Mouse (Mus musculus): ENCODE measurements around the gene Tut7.
"Not testable (repeated sequence)": the region's sequence is repeated elsewhere in the genome, so short reads cannot be mapped to it uniquely, and the experiment has no call there.

Tut7 gene

DNA sequence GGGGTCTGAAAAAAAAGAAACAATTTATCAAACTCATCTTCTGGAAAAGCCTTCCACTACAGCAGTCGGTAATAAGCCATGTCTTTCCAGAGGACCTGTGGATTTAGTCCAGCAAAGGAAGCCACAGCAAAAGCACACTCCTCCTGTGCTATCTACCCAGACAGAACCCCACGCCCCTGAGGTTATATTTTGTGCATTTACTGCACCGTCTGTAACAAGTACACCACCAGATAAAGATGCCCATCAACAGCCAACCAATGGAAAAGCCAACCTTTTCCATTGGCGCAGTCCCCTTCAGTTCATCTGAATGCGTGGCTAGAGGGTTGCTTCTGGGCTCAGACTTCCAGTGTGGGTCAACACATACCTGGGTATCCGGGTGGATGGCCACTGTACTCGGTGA lies 60.2 kb downstream of the Tut7 start:
- no peak for DNase-seq

DNA sequence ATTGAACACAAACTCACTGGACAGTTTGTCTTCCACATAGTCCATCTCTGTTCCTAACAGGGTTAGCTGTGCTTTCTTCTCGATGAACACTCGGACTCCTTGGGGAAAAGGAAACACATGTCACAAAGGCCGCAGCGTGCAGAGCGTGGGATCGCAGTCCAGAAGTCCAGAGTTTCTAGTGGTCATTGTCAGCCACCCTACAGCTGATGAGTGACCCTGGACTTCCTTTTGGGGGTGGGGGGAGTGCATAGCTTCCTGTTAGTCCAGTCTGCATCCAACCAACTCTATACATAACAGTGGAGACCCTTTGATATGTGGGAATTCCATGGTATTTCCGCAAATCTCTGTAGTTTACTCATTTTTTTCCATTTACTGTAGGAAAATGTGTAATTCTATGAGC lies 66.0 kb downstream of the Tut7 start:
- no peak for DNase-seq

DNA sequence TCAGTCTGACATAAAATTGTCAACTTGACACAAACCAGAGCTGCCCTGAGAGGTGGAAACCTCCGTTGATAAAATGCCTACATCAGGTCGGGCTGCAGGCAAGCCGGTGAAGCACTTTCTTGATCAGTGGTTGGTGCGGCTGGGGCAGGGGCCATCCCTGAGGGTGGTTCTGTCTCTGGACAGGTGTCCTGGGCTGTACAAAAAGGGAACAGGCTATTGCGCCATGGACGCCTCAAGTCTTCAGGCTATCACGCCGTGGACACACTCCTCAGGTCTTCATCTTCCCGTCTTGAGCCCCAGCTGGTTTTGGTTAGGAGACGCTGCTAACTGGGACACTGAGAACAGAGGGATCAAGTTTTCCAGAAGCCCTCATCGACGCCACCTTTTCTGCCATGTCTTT lies 72.6 kb downstream of the Tut7 start:
- DNase-seq, result no peak

DNA sequence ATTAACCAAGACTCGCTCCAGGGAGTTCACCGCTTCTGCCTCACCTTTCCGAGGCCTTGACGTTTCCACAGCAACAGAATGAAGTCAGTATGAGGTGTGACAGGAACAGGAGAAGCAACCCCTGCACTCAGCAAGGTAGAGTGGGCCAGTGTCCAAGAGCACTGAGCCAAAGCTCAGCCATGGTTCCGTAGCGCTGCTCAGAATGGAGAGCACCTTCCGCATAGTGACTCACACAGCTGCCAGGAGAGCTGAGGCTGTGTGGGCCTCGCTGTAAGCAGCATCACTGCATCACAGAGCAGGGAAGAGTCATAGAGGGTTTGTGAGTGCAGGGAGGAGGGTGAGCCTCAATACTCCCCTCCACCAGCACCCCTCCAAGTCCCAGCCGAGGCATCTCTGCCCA lies 76.2 kb downstream of the Tut7 start, which contains the start of gene 1700014D04Rik:
Gene 1700014D04Rik (minus strand): TSS at position 42 of the 400 bp plus-strand sequence.
- DNase-seq, result peak; percentile 41 to 62

DNA sequence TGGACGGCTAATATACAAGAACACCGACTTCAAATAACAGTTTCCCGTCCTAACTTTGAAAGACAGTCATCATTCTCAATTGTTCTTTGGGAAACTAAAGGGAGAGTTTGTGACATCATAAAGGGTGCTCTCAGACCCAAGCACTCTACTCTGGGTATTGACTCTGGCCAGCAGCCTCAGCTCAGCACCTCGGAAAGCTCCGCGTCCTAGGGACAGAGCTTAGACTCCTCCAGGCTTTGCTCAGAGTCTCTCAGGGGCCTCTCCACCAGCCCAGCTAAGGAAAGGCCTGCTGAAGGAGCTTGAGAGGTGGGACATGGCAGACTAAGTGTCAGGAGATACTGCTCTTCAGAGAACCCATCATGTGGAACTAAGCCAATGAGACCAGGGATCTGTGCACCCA lies 76.8 kb downstream of the Tut7 start:
- DNase-seq, result no peak

DNA sequence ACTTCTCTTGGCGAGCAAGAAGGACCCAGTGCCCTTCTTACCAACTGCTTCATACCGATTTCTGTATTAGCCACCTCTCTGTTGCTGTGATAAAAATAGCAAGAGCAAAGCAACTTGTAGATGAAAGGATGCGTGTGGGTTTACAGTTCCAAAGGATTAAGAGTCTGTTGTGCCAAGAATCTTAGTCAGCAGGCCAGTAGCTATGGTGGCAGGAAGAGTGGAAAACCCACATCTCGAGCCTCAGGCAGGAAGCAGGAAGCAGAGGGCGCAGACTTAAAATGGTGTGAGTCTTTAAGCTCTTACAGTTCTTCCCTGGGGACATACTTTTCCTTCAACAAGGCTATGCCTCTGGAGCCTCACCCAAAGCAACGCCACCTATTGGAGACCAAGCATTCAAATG lies 77.5 kb downstream of the Tut7 start:
- DNase-seq, result no peak

DNA sequence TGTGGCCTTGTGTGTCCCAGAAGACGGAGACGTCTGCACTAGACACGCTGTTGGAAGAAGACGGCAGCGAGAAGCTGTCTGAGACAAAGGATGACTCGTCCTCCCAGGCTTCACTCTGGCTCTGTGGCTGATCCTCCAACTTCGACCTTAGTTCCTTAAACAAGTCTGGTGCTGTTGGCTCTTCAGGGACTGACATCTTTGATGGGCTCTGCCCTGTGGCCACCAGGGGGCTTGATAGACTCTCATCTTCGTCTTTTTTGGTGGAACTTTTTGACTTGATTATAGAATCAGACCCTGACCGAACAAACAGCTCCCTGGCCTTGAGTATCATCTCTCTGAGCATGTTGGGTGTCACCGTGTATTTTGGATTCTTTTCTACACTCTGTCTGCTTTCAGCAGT lies 81.2 kb downstream of the Tut7 start:
- DNase-seq, result peak in 1 of 2 experiments; percentile 36

DNA sequence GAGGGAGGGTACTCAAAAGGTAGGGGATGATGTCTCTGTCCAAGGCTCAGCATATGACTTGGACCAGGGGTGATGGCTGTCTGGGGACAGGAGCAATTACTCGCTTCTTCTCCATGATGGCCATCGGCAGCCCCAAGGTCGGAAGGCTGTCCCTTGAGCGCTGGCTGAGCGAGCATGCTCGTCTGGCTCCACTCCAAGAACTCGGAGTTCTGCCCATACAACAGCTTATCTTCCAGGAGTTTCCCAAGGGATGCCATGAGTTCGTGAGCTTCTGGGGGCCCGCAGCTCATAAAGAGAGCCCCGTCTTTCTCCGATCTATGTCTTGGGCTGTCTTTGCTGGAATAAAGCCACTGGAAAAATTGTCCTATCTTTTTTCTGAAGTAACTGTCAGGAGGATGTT lies 81.9 kb downstream of the Tut7 start:
- peak; percentile 25 to 54 for DNase-seq

DNA sequence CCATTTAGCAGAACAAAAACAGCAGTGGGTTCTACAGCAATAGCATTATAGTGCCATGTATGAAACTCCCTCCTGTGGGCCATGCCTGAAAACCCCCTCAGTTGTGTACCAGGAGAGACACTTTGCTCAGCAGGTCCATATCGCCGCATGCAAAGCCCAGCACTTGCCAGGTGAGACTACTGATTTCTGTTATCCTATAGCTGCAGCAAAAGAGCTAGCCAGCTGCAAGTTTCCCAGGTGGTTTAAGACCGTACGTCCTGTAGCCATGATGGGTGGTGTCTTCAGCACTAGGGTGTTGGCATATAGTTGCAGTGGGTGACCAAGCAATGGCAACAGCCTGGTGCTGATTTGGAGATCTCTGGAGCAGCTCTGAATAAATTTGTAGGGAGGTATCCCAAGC lies 83.5 kb downstream of the Tut7 start:
- DNase-seq, result no peak

DNA sequence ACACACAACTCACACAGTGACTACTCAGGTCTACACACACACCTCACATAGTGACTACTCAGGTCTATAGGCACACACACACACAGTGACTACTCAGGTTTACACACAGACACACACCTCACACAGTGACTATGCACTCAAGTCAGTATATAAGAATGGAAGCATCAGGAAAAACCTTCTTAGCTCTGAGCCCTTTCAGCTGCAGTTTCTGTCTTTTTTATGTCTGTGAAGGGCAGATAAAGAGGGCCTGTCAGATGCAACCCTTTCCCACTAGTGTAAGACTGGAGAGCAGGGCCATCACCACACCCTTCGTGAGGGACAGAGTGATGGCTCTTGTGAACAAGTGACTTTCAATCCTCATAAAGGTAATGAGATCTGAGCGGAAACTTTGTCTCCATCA lies 84.5 kb downstream of the Tut7 start:
- DNase-seq, result no peak

DNA sequence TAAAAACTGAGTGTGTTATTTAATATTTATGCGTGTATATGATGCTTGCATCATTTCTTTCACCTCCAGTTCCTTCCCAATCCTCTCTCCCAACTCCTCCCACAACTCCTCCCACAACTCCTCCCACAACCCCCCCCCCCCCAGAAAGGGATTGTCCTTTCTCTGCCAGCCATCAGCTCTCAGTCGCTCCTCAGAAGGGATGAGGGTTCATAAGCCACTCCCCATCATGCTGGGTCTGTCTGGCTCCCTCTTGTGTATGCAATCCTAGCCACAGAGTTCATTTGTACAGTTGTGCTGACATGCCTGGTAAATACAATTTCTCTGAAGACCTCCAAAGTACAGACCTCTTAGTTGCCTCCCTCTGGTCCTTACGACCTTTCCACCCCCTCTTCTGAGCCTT lies 87.8 kb downstream of the Tut7 start:
- no peak for DNase-seq

DNA sequence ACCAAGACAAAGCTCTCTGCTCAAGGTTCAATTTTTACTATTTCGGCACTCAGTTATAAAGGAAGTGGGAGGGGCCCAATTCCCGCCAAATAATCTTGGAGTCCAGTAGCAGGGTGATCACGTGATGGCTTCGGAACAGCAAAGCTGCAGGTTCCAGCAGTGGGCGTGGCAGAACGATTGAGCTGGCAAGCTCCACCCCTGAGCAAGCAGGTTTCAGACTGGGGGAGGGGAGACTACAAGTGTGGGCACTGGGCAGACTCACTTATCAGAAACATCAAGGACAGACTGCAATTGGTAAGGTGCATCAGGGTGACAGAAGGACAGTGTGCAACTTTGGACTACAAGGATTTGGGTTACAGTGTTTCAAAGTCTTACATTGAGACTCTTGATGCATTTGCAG lies 88.6 kb downstream of the Tut7 start:
- peak in 1 of 2 experiments; percentile 8 for DNase-seq

DNA sequence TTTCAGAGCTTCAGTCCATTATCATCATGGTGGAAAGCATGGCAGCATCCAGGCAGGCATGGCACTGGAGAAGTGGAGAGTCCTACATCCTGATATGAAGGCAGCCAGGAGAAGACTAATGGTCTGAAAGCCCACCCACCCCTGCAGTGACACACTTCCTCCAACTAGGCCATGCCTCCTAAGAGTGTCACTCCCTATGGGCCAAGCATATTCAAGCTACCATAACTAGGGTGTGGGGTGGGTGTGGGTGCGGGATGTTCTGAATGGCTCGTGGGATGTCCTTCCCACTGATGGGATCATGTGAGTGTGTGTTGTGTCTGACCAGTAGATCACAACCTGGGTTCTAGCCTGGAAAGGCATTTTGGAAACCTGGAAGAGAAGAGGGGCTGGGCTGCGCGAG lies 89.0 kb downstream of the Tut7 start:
- no peak for DNase-seq

DNA sequence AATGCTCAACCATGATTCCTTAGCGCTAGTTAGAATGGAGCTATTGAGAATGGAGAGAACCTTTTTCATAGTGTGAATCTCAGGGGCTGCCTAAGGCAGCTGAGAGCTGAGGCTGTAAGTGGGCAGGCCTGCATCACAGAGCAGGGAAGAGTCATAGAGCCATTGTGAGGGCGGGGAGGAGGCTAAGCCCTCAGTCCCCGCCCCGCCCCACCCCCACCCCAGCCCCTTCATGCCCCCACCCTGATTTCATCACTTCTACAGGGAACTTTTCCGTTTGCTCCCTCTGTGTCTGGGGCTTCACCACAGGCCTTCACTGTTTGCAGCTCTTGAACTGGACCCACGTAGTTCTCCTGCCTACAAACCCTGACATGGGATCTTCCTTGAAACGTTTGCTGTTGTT lies 91.3 kb downstream of the Tut7 start, which contains the start of gene Spata31d1d:
Gene Spata31d1d (minus strand): TSS at position 101 of the 400 bp plus-strand sequence.
- DNase-seq, result no peak

DNA sequence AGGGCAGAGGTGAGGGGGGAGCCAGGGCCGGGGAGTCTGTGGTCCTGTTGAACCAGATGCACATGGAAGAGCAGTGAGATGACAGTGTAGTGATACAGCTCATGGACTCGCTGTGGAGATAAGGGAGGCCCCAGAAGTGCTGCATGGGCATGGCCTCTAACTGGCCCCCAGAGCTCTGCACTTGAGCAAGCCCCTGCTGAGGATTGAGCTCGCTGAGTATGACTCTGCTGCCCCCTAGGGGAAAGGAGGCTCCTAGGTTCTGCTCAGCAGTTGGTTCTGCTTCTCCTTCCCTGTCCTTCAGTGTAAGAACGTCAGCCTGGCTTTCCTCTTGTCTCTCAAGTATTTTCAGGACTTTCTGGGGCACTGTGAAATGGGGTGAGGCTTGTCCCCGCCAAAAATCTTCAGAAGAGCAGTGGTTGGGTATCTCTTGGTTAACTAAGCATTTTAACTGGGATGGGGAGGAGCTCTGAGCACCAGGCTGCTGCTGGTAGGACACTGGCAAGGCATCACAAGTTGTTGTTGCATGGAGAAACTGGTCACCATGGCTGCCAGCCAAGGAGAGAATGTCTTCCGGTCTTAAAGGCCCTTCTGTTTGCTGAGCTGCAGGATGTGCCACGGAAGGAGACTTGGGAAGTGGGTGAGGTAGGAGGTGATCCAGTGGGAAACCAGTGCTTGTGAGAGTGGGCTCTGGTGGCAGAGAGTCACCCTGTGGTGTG lies 94.4 kb downstream of the Tut7 start:
- DNase-seq, result peak; percentile 77 to 86

DNA sequence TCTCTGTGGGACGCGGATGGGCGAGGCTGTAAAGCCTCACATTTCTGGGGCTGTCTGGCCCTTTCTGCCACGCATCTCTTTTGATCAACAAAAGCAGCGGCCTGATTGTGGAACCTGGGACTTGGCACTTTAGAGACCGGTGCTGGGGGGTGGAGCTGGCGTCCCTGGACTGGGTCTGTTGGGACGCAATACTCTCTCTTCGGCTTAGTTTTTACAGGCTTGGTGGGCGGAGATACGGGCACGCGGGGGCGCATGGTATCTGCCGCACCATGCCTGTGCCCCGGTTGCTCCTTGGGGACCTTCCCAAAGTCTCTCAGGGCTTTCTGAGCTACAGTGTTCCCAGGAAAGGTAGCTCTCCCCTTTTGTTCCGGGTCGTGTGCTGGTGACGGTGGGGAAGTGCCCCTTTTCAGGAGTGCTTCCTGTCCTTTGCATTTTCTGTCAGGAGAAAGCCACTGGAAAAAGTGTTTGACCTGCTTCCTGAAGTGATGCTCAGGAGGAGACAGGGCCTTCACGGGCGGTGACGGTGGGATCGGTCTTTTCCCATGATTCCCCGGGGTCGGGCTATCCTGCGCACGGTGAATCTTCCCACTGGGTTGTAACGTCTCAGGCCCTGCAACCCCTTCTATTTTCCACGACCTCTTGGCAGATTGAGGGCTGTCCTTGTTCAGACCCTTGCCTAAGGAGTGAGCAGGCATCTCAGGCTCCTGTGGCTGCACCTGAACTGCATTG lies 96.6 kb downstream of the Tut7 start:
- no peak for DNase-seq

DNA sequence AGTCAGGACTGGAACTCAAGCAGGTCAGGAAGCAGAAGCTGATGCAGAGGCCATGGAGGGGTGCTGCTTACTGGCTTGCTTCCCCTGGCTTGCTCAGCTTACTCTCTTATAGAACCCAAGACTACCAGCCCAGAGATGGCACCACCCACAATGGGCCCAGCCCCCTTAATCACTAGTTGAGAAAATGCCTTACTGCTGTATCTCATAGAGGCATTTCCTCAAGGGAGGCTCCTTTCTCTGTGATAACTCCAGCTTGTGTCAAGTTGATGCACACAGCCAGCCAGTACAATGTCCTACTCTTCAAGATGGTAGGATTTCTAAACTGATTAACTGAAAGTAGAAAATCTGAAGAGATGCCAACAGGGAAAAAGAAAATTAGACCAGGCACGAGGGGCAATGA lies 100.9 kb downstream of the Tut7 start:
- not testable (repeated sequence) for DNase-seq

Measured in kidney, postnatal 25 days (tissue).